Mouse (Mus musculus) adrenal gland, adult (tissue): ENCODE data around the gene Mcrip1.
"Not testable (repeated sequence)": the region's sequence is repeated elsewhere in the genome, so short reads cannot be mapped to it uniquely, and the experiment has no call there.

Experiments used
- DNase-seq, 2 experiments: peaks; one replicate each; pipeline ENCODE4 v3.0.0; 2022 to 2023; ENCODE audit warnings: low spot score in 1 of 2; ENCODE audit not compliant: inconsistent age in 2 of 2

Mcrip1 gene

DNA sequence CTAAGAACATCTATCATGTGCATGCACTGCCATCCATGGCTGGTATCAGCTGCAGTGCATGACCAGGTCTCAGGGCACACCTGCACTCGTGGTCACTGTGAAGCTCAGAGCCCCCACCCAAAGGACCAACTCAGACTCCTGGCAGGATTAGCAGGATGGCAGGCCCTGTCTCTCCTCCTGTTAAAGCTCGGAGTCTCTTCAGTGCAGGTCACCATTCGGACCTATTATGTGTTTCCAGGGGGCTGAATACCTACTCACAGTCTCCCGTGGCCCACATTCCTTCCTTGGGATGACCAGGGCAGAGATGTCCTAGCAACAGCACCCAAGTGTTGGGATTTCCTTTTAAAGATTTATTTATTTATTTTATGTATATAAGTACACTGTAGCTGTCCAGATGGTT lies 32.4 kb downstream of the Mcrip1 start:
- DNase-seq: no peak

DNA sequence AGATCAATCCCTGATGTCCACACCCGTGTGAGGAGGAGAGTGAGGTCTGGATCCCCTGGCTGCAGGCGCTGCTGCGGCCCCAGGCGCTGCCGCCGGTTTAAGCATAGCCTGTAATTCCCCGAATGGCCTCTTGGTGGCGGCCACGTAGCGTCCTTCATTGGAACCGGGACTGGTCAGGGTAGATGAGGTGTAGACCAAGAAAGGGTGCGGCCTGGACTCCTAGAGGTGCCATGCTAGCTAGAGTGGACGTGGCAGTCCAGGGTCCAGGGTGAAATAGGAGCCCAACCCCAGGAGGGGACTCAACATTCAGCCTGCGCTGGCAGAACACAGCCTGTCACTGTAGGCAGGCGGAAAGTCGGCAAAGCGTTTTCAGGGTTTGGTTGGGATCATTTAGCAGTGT lies 33.9 kb downstream of the Mcrip1 start:
- DNase-seq: peak; percentile 85 to 97

DNA sequence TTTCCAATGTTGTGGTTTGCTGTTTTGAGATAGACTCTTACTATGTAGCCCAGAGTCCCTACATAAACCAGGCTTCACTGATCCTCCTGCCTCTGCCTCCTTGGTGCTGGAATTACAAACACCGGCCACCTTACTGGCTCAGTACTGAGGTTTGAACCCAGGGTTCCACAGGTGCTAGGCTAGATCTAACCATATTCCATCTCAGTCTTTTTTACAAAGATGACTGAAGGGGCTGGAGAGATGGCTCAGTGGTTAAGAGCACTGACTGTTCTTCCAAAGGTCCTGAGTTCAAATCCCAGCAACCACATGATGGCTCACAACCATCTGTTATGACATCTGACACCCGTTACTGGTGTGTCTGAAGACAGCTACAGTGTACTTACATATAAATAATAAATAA lies 35.3 kb downstream of the Mcrip1 start:
- not testable (repeated sequence) for DNase-seq

DNA sequence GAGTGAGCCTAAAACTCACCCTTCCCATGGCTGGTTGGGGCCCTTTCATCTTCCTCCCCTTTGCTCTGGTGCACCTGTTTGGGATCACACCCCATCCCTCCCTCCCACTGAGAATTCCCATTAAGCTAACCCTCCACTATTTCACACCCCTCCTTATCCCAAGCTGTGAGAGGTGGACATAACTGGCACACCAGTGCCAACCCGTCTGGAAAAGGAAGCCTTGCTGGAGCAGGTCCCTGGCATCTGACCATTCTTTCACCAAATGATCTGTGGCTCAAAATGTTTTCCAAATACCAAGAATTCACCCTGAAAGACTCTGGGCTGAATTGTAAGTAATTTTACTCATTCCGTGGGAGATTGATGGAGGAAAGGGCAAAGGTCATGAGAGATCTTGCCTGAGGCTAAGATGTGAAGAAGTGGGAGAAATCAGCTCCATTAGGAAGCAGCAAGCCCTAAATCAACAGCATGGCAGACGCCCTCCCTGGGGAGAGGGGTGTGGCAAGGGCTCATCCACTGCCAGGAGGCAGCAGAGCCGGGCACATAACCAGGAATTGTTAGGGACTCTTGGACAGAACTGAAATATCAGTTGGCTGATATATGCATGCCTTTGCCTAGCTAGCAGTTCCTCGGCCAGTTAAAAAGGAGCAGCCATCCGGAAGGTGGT lies 36.6 kb downstream of the Mcrip1 start:
- DNase-seq: no peak

DNA sequence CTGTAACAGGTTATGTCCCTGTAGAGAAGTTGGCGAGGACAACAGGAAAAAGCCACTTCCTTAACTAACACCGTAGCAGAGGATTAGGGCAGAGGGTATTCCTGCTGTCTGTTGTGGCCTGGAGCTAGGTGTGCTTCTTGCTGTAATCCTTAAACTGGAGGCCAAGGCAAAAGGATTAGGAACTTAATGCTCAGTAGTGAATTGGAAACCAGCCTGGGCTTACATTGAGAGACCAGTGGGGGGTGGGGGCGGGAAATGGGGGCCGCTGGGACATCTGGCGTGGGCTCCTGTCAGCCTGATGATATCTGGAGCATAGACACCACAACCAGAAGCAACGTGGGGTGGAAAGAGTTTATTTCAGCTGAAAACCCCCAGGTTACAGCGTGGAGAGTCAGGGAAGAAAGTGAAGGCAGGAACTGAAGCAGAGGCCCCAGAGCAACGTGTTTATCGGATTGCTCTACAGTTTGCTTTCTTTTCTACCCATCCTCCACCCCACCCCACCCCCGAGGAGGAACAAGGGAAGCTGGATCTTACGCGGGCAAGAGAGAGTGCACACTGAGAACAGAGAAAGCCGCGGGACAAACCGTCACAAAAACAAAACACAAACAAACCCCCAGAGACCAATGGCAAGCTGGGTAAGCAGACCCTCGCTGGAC lies 39.0 kb downstream of the Mcrip1 start:
- no peak for DNase-seq

DNA sequence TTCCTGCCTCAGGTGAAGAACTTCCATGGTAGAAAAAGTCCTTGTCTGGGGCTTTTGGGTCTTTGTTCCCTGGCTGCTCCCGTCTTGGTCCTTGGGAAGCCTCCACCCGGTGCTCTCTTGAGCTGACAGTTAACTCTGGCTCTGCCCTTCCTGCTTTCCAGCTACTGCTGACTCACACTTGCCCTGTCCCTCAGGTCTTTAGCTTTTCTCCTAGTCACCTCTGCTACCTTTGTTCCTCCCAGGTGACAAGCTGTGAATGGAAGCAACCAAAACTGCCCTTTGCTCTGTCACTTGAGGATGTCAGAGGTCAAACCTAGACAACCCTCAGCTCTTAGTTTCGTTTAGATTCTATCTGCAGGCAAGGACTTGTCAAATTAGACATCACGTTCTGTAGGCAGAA lies 39.6 kb downstream of the Mcrip1 start:
- DNase-seq: no peak

DNA sequence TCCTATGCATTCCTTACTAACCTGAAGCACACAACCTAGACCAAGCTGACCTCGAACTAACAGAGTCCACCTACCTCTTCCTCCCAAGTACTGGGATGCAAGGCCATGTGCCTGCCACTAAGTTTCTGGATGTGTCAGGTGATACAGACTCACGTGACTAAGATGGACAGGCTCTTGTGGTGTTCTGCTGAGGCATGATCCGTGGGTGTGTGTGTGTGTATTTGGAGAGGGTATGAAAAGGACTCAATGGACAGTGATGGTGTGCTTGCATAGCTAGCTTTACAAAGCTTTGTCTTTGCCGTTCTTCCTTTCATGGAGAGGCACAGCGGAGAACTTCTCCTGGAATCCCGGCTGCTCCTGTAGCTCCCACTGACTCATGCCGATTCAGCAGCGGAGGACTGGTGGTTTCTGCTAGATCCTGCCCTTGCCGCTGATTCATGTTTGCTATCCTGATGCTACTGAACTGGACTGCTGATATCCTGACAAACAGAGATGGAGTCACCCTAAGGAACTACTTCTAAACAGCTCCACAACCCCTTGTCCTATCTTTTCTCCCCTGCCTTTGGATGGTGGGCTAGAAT lies 41.1 kb downstream of the Mcrip1 start:
- peak; percentile 55 to 57 for DNase-seq

DNA sequence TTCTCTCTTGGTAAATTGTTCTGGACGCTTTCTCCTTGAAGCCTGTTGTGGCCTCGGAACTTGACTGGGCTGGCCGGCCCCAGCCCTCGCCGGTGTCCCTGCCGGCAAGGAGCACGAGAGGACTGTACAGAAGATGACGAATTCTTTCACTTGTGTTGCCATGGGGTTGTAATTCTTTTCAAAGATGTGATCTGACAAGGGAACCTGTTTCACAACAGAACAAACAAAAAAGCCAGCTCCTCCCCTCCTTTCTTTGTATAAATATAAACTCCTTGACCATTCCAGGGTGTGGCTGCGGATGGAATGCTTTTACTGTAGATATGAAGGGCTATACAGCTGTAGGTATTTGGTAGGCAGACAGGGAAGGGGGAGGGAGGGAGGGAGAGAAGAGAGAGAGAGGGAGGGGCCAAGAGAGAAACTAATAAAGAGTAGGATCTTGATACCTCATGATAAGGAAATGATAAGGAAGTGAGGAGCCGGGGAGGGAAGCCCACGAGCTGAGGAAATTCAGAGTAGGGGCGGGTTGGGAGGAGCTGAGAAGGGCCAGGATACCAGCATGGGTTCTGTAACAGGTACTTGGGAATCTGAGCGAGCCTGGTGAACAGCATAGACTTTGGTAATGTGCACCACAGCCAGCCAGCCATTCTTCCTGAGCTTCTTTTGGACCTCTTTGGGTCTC lies 41.8 kb downstream of the Mcrip1 start:
- peak in 1 of 2 experiments; percentile 44 for DNase-seq

DNA sequence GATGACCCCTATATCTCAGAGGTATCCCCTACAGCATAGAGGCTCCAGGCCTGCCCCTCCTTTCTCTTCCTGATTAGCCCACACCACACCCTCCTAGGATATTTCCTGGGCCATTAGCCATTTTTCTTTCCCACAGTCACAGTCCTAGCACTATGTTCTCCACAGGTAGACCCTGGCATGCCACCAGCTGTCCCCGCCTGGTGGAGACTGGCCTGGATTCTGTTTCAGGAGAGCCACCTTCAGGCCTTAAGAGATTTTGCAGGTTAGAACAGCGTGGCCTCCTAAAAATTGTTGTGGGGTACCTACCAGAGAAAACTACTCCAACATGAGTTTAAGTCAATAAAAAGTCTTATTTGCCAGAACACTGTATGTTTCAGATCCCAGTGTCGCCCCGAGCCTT lies 42.6 kb downstream of the Mcrip1 start:
- peak in 1 of 2 experiments; percentile 55 for DNase-seq

DNA sequence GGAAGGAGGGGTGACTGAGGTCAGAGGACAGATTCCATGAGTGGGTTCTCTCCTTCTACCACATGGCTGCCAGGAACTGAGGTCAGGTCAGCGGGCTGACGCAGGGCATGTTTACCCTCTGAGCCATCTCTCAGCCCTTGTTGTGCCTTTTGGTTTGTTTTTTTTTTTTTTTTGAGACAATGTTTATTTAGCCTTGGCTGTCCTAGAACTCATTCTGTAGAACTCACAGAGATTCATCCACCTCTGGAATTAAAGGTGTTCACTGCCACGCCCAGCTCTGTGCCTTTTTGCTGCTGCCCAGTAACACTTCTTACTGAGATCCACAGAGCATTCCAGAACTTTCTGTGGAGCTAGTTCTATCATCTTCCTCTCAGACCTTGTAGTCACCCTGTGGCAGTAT lies 43.9 kb downstream of the Mcrip1 start:
- DNase-seq: no peak

DNA sequence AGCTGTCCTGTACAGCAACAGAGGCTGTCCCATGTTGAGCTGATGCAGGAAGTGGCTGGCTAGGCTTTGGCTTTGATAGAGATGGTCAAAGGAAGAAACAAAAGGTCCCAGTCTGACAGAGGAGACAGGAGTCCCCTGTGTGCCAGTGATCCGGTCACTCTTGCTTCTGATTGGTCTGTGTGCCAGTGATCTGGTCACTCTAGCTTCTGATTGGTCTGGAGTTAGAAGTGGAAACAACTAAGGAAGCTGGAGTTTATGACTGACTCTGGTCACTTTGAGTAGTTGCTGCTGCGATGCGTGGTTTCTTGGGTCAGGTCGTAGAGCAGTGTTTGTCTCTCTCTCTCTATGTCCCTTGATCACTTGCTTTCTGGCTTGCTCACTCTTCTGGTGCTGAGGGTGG lies 47.8 kb downstream of the Mcrip1 start:
- DNase-seq: peak in 1 of 2 experiments; percentile 29

DNA sequence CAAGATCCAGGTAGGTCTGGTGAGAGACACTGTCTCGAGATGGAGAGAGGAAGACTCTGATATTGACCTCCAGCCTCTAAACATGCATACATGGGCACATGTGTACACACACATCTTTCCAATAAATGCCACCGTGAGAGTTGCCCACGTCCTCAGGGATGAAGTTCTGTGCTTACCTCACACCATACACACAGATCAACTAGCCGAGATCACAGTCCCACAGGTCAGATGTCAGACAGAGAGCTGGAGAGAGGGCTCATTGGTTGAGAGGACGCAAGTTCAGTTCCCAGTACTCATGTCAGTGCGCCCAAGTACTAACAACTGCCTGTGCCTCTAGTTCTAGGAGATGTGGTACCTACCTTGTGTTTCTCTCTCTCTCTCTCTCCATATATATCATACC lies 48.5 kb downstream of the Mcrip1 start:
- peak in 1 of 2 experiments; percentile 33 for DNase-seq

DNA sequence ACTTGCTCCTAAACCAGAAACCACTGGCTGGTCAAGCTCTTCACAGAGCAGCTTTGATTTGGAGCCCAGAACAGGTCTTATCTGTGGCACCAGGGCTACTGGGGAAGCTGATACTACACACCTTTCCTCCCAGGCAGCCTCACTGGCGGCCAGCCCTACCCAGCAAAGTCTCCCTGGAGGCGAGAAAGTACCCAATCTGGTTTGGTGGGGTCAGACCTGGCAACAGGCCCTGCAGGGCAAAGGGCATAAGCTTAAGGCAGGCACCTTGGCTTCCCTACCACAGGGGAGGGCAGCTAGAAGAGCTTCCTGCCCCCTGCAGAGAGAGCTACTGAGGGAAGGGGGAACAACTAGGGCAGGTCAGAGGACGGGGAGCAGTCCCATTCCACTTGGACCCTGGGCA lies 49.2 kb downstream of the Mcrip1 start:
- peak in 1 of 2 experiments; percentile 66 for DNase-seq

DNA sequence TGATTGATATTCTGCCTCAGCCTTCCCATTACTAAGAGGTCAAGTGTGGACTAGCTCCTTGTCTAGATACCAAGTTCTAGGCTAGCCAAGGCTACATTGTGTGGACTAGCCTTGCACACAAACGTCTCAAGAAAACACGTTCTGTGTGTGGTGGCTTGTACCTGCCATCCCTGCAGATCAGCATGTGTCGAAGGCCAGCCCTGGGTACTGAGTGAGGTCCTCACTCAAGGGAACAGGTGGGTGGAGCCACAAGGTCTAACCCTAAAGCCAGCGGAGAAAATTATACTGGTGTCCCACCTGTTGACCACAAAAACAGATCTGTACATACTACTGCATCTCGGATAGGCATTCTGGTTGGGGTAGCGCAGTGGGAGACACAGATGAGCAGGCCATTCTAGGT lies 49.6 kb downstream of the Mcrip1 start:
- no peak for DNase-seq

DNA sequence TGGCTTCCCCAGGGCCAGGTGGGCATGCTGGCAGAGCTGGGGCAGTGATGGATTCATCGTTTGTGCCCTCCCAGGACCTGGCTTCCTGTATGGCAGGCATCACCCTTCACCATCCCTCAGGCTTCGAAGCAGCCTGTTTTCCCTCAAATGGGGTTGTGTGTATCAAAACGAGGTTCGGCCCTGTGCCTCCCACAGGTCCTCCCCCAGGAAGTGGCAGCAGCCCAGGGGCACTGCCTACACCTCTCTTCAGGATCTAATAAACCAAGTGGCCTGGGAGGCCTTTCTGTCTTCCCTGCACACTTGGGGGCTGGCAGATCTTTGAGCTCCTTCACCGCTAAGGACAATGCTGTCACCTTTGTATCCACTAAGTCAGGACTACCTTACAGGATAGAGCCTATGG lies 50.6 kb downstream of the Mcrip1 start:
- no peak for DNase-seq

DNA sequence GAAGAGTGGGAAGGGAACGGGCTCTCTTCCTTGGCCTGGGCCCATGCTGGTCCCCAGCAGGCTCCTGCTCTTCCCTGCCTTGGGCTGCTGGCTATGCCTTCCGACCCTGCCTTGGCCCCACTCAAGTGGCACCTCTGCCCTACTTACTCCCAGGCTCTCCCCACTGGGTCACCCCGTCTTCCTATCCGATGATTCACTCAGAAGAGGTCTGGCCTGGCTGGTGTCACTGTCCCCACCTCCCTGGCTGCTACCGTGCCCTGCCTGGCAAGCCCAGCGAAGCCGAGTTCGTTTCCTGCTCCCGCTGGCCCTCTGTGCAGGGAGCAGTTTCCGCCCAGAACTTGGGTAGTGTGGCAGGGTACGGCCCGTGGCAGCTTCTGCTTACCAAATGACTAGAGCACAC lies 51.3 kb downstream of the Mcrip1 start:
- DNase-seq: peak; percentile 80 to 82

DNA sequence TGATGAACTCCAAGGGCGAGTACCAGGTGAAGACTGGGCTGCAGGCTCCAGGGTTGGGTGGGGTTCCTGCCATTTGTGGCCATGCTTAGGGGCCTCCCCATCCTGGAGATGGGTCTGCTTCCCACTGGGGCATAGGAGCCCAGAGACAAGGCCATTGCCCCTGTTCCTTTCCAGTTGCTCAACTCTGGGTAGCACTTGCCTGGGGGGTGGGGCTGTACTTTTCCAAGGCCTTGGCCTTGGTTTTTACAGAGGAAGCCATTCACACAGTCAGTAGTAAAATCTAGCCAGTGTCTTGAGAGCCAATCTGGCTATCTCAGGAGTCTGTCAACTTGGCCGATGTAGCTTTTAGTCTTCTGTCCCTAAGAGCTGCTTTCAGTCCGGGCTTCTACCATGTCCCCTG lies 52.1 kb downstream of the Mcrip1 start:
- DNase-seq: peak; percentile 90 to 94

DNA sequence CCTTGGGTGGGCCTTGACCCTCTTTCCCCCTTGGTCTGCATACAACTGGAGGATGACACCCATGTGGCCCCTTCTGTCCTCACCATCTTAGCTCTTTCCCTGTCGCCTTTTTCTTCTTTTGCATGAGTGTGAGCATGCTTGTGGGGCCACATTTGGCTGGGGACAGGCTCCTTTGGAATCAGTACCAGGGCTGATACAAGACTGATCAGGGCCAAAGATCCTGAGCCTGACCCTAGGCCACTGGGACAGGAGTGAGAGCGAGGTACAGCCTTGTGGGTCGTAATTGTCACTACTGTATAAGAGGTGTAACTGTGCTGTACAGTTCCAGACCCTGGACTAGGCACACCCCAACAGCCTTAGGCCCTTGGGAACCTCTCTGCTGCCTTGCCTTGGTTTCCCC lies 55.6 kb downstream of the Mcrip1 start:
- DNase-seq: peak in 1 of 2 experiments; percentile 26

DNA sequence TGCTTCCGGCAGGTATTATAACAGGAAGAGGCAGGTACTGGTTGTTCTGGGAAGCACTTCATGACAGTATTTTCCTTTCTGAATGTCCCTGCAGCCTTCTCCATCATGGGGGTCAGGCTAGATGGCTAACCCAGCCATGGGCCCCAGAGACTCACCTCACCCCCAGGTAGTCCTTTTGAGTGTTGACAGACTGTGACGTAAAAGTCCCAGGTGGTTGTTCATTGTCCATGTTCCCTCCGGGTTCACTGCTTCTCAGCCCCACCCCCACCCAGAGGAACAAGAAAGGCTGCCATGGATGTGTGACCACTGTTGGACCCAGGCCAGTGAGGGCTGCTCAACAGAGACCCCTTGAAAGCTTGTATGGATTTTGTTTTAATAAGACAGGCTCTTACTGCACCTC lies 56.2 kb downstream of the Mcrip1 start:
- no peak for DNase-seq
